Mouse (Mus musculus) lung, postnatal 0 days (tissue): ENCODE results near the gene Ppp1r1b.

Source experiments
- CTCF ChIP-seq: IDR thresholded peaks from 2 replicates; pipeline ENCODE4 v1.5.1; 2016; ENCODE audit warnings: antibody characterized with exemption, mild to moderate bottlenecking
- EP300 ChIP-seq: IDR thresholded peaks from 2 replicates; pipeline ENCODE4 v1.6.1; 2016; ENCODE audit warnings: antibody characterized with exemption, mild to moderate bottlenecking, control low read depth

GRCm38 (mm10) chr11:98369337-98369736 lies 21.1 kb downstream of the Ppp1r1b start:
- TF ChIP-seq CTCF (no peak), EP300 (no peak)
